Mouse (Mus musculus) urinary bladder, postnatal 4 days (tissue): ENCODE results near the gene Sat2.
A peak's percentile ranks its signal among the peaks of the same experiment; 100 is the strongest.

Experiments used
- DNase-seq, 2 experiments: peaks; one replicate each; pipeline ENCODE4 v3.0.0; 2021 to 2022; ENCODE audit warnings: low spot score in 2 of 2

The Sat2 gene

DNA sequence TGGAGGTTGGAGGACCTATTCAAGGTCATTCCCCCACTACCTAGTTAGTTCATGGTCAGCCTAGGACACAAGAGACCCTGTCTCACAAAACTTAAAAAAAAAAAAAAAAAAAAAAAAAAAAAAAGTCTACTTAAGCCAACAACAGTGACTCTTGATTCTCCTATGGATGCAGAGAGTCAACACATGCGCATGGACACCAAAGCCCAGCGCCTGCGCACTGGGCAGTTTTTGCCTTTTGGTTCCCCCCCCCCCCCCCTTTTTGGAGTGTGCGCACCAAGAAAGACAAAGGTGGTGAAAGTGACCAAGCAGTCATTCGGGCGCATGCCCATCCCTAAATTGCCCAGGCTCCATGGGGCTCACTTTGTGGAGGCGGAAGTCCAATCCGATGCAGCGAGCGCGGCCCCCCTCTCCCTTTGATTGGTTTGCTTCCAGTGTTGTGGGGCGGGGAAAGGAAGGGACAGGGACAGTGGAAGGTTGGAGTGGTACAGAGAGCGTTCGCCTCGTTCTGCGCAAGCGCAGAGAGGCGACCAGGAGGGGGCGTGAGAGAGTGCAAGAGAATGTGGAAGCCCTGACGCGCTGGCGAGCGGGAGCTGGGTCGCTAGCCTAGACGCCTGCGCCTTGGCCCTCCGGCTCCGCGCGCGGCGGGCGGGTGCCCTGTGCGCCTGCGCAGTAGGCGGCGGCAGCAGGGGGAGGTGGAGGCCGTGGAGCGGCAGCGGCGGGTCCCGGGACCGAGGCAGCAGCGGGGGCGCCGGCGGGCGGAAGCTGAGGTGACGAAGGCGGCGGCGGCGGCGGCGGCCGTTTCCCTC is 10.7 kb downstream of the Sat2 start, which contains the start of gene Fxr2:
TSS of gene Fxr2 (plus strand) at position 707 of the 806 bp plus-strand sequence.
- peak; percentile 100 for DNase-seq

DNA sequence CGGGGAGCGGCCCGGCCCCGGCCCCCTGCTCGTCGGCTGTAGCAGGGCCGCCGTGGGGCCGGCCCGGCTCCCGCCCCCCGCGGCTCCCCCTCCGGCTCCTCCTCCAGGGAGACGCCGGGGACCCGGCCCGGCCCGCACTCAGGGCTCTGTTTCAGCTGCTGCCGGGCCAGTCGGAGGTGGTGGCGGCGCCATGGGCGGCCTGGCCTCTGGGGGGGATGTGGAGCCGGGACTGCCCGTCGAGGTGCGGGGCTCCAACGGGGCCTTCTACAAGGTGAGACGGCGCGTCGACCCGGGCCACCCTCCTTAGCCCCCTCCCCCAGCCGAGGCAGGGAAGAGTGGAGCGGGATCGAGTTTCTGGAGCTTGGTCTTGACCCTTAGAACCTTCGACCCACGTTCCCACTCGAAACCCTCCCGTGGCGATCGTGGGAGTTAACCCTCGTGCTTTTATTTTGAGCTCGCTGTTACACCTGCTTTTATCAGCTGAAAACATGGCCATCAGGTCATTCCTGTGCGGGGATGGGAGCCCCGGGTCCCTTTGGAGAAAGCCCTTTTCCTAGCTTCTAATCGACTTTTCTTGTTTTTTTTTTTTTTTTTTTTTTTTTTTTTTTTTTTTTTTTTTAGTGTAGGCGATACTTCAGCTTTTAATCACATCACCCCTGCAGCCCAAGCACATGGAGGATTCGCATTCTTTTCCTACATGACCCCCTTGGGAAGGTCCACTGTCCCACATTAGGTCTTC is 11.5 kb downstream of the Sat2 start:
- peak; percentile 67 to 74 for DNase-seq

DNA sequence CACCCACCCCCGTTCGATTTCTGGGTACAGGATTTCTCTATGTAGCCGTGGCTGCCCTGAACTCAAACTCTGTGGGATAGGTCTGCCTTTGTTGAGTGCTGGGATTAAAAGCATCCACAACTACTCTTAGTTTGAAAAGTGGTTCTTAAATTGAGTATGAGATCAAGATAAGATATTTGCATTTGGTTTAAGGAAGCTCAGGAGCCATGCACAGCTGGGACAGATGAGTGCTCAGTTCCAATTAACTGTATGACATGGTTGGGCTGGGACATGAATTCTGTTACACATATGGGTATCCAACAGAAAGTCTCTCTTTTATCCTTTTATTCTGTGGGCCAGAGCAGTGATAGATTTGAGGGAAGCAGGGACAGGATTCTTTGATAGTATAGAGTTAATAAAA is 13.6 kb downstream of the Sat2 start:
- no peak for DNase-seq

DNA sequence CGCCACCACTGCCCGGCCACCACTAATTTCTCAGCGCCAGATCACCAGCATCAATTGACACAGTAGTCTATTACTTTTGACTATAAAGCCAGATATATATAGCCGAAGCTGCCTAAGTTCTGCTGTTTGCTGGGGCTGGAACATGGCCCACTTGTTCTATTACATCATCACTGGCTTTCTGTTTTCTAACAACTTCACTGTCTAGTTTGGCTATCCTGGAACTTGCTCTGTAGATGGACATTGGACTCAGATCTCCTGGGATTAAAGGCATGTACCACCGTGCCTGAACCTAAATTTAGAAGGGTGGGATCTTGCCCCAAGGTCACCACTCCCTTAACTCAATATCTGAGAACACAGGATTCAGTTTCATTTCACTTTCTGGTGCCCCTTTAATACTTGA is 24.0 kb downstream of the Sat2 start:
- no peak for DNase-seq

DNA sequence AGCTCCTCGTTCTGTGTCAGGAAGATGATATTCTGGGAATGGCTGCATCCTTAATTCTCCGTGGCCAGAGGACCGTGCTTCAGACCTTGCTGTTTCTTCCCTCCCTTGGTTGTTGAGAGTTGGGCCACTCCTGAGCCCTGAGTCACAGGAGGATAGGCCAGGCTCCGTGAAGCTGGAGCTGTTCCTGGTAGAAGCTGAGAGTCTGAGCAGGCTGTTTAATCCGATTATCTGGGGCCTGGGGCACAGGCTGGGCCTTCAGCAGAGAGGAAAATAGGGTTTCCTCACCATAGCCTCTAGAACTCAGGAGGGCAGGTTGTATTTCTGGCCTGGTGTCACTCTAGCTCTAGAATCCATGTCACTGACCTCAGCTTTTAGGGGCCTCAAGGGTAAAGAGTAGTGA is 31.6 kb downstream of the Sat2 start:
- DNase-seq, result no peak

DNA sequence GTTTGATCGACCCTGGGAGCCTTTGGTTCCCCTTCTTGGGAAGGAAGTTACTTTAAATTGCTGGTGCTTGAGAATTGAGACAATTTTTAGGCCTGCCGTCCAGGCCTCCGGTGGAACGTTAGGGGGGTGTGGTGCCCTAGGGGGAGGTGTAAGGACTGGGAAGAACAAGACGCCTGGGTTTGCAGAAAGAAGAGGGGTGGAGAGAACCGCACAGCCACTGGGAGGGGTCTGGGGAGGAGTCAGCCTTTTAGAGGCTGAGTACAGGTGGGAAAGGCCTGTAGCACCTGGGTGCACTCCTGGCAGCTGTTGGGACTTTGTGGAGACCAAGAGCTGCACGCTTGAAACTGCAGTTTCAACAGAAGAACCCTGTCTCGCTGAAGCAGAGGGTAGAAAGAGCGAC is 32.9 kb downstream of the Sat2 start:
- no peak for DNase-seq

DNA sequence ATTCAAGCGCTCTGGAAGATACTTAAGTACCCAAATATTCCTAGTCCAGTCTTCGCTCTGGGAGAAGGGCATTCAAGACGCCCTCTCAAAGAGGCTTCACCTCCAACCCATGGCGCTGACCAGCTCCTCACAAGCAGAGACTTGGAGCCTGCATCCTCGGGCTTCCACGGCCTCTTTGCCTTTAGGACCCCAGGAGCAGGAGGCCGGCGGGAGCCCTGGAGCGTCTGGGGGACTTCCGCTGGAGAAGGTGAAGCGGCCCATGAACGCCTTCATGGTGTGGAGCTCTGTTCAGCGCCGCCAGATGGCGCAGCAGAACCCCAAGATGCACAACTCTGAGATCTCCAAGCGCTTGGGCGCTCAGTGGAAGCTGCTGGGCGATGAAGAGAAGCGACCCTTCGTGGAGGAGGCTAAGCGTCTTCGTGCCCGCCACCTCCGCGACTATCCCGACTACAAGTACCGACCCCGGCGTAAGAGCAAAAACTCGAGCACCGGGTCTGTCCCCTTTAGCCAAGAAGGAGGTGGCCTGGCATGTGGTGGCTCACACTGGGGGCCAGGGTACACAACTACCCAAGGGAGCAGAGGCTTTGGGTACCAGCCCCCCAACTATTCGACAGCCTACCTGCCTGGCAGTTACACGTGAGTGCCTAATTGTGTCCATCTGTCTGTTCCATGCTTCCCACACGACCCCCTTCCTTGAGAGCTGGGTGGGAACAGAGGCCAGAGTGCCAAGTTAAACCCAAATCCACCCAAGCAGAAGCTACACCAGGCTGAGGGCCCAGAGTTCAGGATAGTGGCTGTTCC is 33.6 kb downstream of the Sat2 start, which contains the start of gene Sox15:
TSS of gene Sox15 (plus strand) at position 51 of the 801 bp plus-strand sequence.
- DNase-seq, result peak; percentile 64 to 75

DNA sequence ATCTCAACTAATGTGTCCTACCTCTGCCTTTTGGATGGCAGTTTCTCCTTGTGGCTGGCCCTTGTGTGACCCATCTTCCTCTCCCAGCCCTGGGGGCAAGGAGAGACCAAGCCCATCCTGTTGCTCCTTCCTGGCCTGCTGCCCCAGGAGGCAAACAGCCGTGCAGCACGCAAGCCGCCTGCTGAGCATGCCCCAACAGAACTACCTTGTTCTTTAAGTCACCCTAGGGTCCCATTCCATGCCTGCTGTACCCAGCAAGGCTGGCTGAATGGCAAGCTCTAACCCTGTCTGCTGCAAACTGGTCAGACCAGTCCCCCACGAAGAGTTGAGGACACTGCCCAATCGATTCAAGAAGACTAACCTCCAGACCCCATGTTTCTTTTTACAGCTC is 34.2 kb downstream of the Sat2 start:
- DNase-seq, result no peak

DNA sequence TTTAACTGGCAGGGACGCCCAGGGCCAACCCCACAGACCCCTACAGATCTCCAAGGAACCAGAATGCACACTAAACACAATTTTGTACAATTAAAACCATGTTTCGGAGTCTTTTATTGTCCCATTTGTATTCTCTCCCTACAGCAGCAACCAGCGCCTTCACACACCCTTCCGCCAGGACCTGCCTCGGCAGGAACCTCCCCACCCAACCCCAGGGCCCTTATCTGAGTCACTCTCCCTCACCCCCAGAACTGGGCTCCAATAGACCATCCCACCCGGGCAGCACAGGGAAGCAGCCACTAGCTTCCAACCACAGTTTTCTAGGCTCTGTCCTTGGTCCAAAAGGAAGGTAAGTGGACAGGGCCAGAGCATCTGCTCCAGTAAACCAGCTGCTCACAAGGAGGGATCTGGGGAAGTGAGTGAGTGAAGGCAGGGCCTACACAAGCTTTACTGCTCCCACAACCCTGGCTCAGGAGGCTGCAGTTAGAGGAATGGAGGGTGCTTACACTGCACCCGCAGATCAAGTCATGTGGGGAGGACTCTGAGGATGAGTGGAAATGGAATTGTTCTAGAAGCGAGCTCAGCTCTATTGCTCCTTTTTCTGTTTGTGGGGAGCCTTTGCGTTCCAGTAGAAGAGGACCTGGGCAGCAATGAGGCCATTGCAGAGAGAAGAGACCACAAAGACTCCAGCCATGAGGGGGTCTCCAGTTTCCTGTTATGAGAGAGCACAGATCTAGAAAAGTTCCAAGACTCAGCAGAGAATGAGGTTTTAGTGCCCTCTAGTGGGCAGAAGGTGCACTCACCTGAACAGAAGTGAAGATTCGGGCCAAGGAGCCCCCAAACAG is 35.0 kb downstream of the Sat2 start:
- DNase-seq, result no peak

DNA sequence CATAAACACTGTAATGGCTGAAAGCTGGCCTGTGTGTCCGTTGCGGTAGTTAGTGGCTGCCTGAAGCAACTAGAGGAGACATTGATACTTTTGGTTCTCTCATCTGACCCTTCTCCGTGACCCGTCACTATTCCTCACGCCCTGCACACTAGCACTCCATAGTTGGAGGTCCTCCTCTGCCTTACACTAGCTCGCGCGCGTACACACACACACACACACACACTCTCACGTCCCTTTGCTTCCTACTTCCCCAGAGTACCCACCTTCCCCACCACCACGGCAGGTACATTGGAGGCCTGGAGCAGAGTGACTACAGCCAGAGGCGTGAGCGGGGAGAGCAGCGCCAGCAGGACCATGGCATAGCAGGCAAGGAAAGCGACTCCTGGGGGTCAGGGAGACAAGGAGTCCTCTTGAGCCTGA is 35.6 kb downstream of the Sat2 start:
- DNase-seq, result no peak

DNA sequence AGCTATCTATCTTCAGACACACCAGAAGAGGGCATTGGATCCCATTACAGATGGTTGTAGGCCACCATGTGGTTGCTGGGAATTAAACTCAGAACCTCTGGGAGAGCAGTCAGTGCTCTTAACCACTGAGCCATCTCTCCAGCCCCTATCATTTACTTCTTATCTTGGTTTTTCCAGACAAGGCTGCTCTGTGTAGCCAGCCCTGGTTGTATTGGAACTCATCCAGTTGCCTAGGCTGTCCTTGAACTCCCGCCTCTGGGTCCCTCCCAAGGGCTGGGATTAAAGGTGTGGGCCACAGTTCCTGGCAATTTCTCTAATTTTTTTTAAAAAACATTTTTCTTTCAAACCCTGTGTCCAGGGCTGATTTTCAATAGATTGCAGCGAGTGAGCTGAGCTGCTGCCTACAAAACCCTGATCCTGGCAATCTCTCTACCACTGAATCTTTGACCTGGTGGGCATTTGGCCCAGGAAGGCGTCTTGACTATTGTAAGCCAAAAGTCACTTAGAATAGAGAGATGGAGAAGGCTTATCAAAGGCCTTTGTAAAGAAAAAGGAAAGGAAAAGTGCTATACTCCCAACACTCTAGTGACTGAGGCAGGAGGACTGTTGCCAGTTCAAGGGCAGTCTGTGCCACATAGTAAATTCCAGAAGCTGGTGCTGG is 39.5 kb downstream of the Sat2 start:
- DNase-seq, result peak in 1 of 2 experiments; percentile 20

DNA sequence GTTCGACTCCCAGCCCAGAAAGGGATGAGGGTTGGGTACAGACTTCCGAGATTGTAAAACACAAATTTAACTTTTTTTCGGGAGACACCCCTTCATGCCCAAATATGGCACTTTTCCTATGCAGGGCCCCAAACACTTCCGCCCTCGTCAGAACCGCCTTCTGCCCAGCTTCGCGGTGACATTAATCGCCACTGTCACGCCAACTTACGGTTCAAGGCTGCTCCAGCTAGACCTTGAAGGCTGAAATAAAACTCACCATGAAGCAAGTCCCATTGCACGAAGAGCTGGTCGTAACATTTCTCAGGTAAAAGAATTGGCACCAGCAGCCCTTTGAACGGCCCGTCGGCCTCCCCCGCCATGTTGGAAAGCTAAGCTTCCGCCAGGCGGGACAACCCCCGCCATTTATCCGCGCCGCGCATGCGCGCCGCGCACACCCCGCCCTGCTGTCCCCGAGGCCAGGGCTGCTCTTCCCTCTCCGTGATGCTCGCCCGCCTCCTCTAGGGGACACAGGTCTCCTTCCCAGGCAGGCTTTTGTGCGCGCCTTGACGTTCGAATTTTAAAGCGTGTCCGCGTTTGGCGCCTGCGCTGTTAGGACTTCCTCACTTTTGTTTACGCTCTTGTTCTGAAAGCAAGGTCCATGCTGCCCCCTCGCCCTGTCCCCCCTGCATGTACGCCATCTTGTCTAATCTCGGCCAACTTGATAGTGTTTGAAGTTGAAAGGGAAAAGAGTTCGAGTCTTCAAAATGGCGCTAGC is 40.6 kb downstream of the Sat2 start, which contains the start of gene Mpdu1:
TSS of gene Mpdu1 (minus strand) at position 430 of the 754 bp plus-strand sequence.
- DNase-seq, result peak; percentile 93 to 95

DNA sequence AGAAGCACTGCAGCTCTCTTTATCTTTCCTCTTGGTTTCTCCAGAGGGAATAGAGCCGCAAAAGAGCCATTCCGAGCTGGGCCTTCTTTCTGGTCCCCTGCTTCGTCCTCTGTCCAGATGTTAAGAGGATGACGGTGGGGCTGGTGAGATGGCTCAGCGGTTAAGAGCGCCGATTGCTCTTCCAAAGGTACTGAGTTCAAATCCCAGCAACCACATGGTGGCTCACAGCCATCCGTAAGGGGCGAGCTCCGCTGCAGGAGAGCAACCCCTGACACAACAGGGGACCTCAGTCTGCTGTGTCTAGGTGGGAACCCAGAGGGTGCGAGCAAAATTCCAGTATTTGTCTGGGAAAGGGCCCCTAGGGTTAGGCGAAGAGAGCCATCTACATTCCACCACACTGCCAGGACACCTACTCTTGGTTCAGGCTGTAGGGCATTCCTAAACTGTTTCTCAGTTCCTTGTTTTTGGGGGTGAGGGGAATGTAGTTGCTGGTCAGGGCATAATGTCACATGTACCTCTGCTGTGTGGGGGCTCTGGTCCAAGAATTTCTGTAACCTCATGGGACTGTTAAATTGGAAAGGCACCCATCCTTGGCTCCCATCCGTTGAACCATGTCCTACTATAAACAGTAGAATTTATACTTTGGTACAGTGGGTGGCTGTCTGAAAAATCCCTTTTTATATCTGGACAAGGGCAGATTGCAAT is 41.3 kb downstream of the Sat2 start:
- no peak for DNase-seq

DNA sequence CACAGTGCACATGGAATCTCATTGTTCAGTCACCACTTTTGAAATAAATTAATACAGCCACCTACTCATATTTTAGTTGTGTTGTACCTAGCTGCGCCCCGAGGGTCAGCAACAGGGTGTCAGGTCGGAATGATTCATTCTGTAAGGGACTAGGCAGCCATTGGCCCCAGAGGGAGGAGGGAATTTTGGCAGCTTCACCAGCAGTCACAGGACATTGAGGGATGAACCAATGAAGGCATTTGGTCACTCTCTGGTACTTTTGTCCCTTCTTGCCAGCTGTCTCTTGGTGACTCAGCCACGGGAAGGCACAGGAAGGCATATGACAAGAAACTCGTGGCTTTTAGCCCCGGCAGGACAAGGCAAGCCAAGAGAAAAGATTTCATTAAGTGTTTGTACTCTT is 42.0 kb downstream of the Sat2 start:
- DNase-seq, result peak in 1 of 2 experiments; percentile 18

DNA sequence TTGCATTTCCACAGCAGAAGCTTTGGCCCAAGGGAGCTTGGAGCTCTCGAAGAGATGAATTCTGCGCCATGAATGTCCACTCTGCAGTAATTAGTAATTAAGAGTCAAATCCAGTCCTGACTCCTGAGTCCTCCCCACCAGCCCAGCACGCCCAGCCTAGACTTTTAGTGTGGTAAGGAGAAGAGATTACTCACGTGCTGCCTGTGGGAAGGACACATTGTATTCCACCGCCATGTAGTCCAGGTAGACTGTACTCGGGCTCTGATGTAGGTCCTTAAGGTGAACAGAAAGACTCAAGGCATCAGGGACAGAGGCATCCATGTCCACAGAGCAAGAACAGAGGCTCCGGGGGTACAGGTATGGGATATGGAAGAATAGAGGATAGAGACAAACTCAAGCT is 43.0 kb downstream of the Sat2 start:
- no peak for DNase-seq

DNA sequence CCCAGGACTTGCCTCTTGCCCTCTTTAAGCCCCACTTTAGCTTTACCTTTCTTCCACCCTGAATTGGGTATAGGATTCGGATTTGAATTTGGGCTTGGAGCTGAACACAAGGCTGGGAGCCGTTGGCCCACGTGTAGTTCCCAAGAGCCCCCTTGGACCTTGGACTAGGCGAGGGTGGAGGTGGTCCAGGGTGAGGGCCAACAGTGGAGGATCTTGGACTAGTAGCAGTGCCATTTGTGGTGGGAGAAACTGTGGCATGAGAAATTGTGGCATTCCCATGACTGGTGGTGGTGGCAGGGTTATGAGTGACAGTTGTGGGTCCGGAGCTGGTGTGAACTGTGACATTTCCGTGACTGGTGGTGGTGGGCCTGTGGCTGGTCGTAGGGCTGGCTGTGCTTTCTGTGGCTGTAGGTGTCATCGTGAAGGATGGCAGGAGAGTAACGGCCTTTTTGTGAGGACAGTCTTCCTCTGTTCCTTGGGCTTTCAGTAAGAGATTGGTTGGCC is 43.7 kb downstream of the Sat2 start:
- no peak for DNase-seq

DNA sequence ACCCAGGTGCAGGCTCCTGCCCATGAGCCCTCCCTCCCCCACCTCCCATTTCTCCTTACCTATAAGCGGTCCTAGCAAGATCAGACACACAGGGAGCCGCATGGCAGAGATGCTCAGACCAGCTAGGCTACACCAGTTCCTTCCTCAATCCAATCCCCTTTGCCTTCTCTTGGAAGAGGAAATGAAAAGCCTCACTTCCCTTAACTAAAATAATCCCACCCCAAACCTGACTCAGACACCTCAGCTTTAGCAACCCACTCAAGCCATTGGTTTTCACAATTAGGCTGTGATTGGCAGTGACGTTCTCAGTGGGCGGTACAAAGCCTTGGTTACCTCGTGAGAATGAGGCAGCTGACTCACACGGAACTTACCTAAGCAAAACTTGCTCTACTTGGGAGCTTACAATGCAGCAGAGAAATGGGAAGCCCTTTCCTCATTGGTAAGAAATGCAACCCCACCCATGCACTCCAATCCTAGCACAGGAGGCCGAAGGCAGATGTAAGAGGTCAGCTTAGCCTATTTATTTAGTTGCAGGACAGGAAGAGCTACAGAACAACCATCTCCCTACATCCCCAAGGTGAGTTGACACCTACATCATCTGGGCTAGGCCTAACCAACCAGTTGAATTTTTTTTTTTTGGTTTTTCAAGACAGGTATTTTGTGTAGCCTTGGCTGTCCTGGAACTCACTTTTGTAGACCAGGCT is 44.3 kb downstream of the Sat2 start, which contains the start of gene Cd68:
TSS of gene Cd68 (minus strand) at position 193 of the 704 bp plus-strand sequence.
- DNase-seq, result peak; percentile 41 to 63

DNA sequence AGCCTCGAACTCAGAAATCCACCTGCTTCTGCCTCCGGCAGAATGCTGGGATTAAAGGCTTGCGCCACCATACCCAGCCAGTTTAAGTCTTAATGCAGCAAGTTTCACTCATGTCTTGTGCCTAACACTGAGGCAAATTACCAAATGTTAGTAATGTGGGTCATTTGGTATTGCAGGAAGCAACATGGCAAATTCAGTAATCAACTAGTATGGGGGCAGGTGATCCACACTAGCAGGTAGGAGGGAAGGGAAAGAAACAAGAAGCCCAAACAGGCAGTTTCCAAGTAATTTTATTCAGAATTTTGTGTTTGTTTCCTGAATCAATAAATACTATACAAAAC is 44.8 kb downstream of the Sat2 start:
- DNase-seq, result no peak
